Mouse (Mus musculus): ENCODE results near the gene Il12a. TPM values are rescaled to one million over a fixed set of nuclear protein-coding genes. Genes with fewer than 3 reads are reported as not detected.
A peak's percentile ranks its signal among the peaks of the same experiment; 100 is the strongest.

Il12a gene
- polyA plus RNA-seq, 1 experiment from 2014 or later, result 0.14 TPM

DNA sequence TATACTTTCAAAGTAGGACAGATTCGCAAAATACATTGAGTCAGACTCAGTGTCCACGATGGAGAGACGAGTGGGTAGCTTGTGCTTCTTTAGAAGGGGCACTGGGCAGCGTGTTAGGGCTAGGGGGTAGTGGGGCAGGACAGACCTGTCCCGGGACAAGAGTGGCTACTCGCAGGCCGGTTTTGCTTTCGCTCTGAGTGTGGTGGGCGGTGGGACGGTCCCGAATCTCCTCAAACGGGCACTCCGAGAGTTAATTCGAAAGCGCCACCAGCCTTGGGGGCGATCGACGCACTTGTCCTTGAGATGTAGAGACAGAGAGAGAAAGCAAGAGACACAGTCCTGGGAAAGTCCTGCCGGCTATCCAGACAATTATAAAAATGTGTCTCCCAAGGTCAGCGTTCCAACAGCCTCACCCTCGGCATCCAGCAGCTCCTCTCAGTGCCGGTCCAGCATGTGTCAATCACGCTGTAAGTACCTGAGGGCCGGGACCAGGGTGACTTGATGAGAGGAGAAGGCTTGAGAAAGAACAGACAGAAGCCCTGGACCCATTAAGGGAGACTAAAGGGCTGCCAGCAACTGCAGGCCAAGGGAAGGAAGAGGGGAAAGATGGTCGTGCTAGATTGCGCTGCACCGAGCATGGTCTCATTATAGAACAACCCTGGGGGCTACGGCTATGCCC is 795 bp downstream of the Il12a start:
- Histone ChIP-seq H3K27me3 (no peaks in the 10 kb centered on the region), H3K4me1 (peaks cover 19% of the 10 kb centered on the region), H3K9ac (no peak overlapping the region), H3K36me3 (no peaks in the 10 kb centered on the region), H3K4me3 (no peak overlapping the region), H3K9me3 (no peaks in the 10 kb centered on the region), H3K27ac (no peak overlapping the region), H3K4me2 (replicated peaks) (no peak overlapping the region)
- WGBS, result 85% methylated on average over 28 of the region's 28 CpGs
- ATAC-seq (ENCODE audit: low FRiP score, low read depth), result no peak

DNA sequence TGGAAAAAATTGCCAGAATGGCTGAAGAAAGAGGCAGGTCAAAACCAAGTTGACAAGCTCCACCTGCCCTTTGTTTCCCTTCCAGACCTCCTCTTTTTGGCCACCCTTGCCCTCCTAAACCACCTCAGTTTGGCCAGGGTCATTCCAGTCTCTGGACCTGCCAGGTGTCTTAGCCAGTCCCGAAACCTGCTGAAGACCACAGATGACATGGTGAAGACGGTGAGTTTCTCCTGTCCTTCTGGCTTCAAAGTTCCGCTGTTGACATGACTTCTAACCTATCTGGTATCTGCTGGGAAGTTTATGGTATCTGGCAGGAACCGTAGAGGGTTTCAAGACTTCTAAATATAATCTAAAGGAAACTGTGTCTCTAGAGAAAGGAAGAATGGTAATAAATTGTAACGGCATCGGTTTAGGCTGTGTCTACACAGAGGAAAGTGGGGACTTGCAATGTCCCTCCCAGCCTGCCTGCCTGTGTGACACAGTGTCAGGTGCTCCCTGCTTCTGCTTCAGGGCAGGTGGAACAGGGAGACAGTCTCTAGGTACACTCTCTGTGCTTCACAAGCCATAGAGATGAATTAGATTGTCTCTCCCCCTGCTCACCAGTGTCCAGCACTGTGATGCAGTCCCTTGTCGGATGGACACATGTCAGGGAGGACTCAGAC is 1.6 kb downstream of the Il12a start:
- Histone ChIP-seq H3K4me3 (no peak overlapping the region), H3K36me3 (no peaks in the 10 kb centered on the region), H3K27me3 (no peaks in the 10 kb centered on the region), H3K9ac (no peak overlapping the region), H3K27ac (no peak overlapping the region), H3K4me1 (peaks cover 19% of the 10 kb centered on the region), H3K4me2 (replicated peaks) (no peak overlapping the region), H3K9me3 (no peaks in the 10 kb centered on the region)
- 68% methylated on average over 7 of the region's 7 CpGs for WGBS
- no peak for ATAC-seq (ENCODE audit: low FRiP score, low read depth)

DNA sequence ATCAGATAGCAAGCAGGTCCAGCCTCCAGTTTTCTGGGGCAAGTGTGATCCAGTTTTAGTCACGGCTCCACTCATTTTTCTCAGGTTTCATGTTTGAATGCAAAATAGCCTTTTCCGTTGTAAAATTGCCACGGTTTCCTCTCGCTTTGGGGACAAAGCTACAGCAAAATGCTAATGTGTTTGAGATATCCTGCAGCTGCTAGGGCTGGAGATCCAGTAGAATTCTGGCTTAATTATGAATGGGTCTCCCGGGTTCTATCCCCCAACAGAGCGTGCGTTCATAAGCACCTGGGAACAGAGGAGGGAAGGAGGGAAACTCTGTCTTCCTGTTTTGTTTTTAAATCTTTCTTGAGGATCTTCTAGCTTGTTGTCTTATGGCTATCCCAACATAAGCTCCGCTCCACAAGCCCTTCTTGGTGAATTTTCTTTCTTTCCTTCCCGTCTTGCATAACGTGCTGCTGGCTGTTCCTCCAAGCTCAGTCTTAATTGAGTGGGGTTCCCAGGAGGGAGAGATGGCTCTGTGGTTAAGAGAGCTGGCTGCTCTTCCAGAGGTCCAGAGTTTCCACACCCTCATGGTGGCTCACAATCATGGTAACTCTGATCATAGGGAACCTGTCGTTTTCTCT is 2.3 kb downstream of the Il12a start:
- WGBS, result 59% methylated on average over 11 of the region's 11 CpGs
- H3K4me3 ChIP-seq, result no peak overlapping the region
- ATAC-seq (ENCODE audit: low FRiP score, low read depth), result no peak
- H3K4me2 ChIP-seq (replicated peaks), result no peak overlapping the region
- H3K27me3 ChIP-seq, result no peaks in the 10 kb centered on the region
- peaks cover 19% of the 10 kb centered on the region for H3K4me1 ChIP-seq
- no peaks in the 10 kb centered on the region for H3K9me3 ChIP-seq
- no peaks in the 10 kb centered on the region for H3K36me3 ChIP-seq
- H3K27ac ChIP-seq, result no peak overlapping the region
- H3K9ac ChIP-seq, result no peak overlapping the region

DNA sequence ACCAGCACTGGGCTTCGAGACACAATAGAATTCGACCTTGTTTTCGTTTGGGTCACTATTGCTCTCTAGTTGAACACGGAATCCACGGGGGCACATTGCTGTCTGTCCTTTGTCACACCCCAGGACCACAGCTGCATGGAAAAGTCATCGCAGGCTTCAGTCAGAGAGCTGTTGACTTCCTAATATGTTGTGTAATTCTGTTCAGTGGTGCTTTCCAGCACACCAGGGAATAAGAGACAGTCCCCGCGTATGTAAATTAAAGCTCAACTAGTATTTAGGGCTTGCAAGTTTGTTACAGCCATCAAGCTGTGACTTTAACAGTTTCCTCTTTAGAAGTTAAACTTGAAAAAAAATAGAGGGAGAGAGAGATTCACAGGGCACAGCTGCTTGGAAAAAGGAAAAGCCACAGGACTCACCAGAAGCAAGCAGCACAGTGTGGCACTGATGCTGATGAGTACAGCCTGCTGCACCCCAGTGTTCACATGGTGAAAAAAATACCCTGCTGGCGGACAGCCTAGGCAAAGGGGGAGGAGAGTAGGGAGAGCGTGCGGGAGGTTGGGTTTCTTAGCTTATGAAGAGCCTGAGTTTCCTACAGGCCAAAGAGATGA is 3.1 kb downstream of the Il12a start:
- Histone ChIP-seq H3K36me3 (no peaks in the 10 kb centered on the region), H3K4me1 (peaks cover 19% of the 10 kb centered on the region), H3K9ac (no peak overlapping the region), H3K4me2 (replicated peaks) (no peak overlapping the region), H3K4me3 (no peak overlapping the region), H3K27me3 (no peaks in the 10 kb centered on the region), H3K27ac (no peak overlapping the region), H3K9me3 (no peaks in the 10 kb centered on the region)
- WGBS, result 38% methylated on average over 11 of the region's 11 CpGs
- ATAC-seq (ENCODE audit: low FRiP score, low read depth), result peak; percentile 74

DNA sequence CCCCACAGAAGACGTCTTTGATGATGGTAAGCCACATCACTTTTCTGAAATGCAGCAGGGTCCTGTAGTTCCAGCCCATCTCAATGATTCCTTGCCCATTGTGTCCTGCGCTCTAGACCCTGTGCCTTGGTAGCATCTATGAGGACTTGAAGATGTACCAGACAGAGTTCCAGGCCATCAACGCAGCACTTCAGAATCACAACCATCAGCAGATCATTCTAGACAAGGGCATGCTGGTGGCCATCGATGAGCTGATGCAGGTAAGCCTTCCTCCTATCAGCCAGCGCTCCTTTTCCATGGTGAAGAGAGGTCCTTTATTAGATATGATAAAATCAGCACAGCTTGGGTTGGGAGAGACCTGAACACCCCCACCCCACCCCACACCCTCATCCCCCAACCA is 4.9 kb downstream of the Il12a start:
- Histone ChIP-seq H3K9me3 (no peaks in the 10 kb centered on the region), H3K27me3 (no peaks in the 10 kb centered on the region), H3K36me3 (no peaks in the 10 kb centered on the region), H3K4me3 (no peak overlapping the region), H3K4me1 (peaks cover 19% of the 10 kb centered on the region), H3K27ac (no peak overlapping the region), H3K4me2 (replicated peaks) (no peak overlapping the region), H3K9ac (no peak overlapping the region)
- 94% methylated on average over 5 of the region's 5 CpGs for WGBS
- no peak for ATAC-seq (ENCODE audit: low FRiP score, low read depth)

DNA sequence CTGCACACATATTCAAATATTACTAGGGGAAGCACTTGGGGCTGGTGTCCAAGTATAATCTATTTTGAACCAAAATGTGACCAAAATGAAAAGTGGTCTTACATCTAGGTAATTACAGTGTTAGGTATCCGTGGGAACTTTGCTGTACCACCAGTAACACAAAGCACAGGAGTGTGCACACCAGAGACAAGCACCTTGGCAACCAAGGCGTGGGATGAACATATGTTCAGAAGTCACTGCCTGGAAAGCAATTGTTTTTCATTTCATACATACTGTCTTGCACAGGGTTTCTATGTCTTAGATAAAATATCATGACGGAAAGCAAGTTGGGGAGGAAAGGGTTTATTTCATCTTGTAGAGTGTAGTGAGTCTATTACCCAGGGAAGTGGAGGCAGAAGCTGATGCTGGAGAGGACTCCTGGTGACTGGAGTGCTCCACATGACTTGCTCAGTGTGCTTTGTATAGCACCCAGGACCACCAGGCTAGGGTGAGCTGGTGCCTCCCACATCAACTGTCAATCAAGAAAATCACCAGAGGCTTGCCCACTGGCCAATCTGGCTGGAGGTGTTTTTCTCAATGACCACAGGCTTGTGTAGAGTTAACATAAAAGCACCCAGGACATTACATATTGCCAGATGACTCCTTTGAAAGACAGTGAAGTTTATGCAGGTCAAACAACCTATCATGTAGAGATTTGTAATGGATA is 6.2 kb downstream of the Il12a start:
- no peak for ATAC-seq (ENCODE audit: low FRiP score, low read depth)
- 90% methylated on average over 3 of the region's 3 CpGs for WGBS
- H3K9me3 ChIP-seq, result no peaks in the 10 kb centered on the region
- no peak overlapping the region for H3K4me3 ChIP-seq
- peaks cover 19% of the 10 kb centered on the region for H3K4me1 ChIP-seq
- H3K36me3 ChIP-seq, result no peaks in the 10 kb centered on the region
- no peak overlapping the region for H3K4me2 ChIP-seq (replicated peaks)
- H3K27me3 ChIP-seq, result no peaks in the 10 kb centered on the region
- no peak overlapping the region for H3K9ac ChIP-seq
- no peak overlapping the region for H3K27ac ChIP-seq

DNA sequence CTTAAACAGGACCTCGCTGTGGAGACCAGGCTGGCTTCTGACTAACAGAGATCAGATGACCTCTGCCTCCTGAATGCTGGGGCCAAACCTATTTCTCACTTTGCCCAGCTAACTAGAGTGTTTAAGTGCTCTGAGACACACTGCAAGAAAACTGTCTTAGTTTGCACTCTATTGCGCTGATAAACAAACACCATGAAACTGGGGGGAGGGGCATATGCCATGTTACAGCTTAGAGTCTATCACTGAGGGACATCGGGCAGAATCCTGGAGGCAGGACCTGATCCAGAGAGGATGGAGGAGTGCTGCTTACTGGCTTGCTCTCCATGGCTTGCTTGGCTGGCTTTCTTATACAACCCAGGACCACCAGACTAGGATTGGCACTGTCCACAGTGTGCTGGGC is 8.2 kb downstream of the Il12a start:
- no peak for ATAC-seq (ENCODE audit: low FRiP score, low read depth)
- 93% methylated on average over 3 of the region's 3 CpGs for WGBS
- H3K4me3 ChIP-seq, result no peak overlapping the region
- no peaks in the 10 kb centered on the region for H3K27me3 ChIP-seq
- no peaks in the 10 kb centered on the region for H3K9me3 ChIP-seq
- H3K4me2 ChIP-seq (replicated peaks), result no peak overlapping the region
- no peaks in the 10 kb centered on the region for H3K36me3 ChIP-seq
- no peak overlapping the region for H3K9ac ChIP-seq
- H3K27ac ChIP-seq, result no peak overlapping the region
- H3K4me1 ChIP-seq, result peaks cover 7% of the 10 kb centered on the region

DNA sequence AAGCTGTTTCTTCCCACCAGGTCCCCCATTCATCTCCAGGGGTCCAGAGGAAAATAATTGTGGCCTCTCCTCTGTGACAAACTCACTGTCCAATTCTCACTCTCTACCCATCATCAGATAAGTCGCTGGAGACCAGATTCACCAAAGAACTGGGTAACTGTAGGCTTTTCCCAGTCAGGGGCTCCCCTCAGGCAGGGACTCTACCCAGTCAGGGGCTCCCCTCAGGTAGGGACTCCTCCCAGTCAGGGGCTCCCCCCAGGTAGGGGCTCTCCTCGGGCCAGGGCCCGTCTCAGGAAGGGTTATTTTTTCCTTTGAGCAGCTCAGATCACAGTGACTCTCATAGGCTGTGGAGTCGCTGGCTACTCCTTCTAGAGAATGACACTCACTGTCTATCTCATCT is 9.6 kb downstream of the Il12a start:
- H3K9ac ChIP-seq, result no peak overlapping the region
- no peak overlapping the region for H3K27ac ChIP-seq
- no peaks in the 10 kb centered on the region for H3K27me3 ChIP-seq
- H3K4me3 ChIP-seq, result no peak overlapping the region
- 78% methylated on average over 4 of the region's 4 CpGs for WGBS
- no peak overlapping the region for H3K4me2 ChIP-seq (replicated peaks)
- 0 out of 2 replicates have a peak, but pooled peaks cover 7% of the 10 kb centered on the region for H3K4me1 ChIP-seq
- no peaks in the 10 kb centered on the region for H3K36me3 ChIP-seq
- no peak for ATAC-seq (ENCODE audit: low FRiP score, low read depth)
- H3K9me3 ChIP-seq, result no peaks in the 10 kb centered on the region

DNA sequence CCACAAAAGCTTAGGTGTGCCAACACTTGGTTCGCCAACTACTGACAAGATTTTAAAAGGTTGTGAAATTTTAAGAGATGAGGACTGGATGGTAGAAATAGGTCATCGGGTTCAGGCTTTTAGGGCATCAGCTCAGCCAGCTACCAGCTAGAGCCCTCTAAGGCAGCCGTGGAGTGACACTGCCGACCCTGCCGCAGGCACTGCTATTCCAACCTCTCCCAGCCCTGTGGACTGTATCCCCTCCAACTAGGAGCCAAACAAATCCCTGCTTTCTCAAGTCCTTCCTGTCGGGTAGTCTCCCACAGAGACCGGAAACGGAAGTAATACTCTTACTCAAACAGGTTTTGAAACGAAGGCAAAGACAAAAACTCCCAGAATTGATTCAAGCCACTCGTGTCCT is 15.9 kb downstream of the Il12a start:
- 0 out of 2 replicates have a peak, but pooled peaks cover 7% of the 10 kb centered on the region for H3K4me1 ChIP-seq
- no peak for ATAC-seq (ENCODE audit: low FRiP score, low read depth)
- no peak overlapping the region for H3K27ac ChIP-seq
- no peaks in the 10 kb centered on the region for H3K36me3 ChIP-seq
- H3K27me3 ChIP-seq, result no peaks in the 10 kb centered on the region
- no peak overlapping the region for H3K4me3 ChIP-seq
- no peaks in the 10 kb centered on the region for H3K9me3 ChIP-seq
- H3K4me2 ChIP-seq (replicated peaks), result no peak overlapping the region
- H3K9ac ChIP-seq, result no peak overlapping the region
- WGBS, result 86% methylated on average over 10 of the region's 10 CpGs

DNA sequence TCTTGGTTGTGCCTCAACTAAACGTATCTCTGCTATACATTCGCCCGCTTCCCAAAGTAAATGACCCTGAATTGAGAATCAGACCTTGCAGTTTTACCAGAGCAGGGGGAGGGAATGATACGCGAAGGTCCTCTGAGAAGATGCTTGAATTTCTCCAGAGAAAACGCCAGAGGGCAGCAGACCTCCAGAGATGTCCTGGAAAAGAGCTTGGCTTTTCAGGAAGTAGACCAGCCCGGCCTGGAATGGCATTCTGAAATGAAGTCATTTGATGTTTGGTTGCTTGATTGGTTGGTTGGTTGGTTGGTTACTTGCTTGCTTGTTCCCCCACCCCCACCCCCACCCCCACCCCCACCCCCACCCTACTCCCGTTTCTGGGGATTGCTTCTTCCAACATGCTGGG is 17.8 kb downstream of the Il12a start:
- ATAC-seq (ENCODE audit: low FRiP score, low read depth), result no peak; the same call in 1 of the 2 replicates
- 40% methylated on average over 8 of the region's 8 CpGs for WGBS
- no peak overlapping the region for H3K27ac ChIP-seq

DNA sequence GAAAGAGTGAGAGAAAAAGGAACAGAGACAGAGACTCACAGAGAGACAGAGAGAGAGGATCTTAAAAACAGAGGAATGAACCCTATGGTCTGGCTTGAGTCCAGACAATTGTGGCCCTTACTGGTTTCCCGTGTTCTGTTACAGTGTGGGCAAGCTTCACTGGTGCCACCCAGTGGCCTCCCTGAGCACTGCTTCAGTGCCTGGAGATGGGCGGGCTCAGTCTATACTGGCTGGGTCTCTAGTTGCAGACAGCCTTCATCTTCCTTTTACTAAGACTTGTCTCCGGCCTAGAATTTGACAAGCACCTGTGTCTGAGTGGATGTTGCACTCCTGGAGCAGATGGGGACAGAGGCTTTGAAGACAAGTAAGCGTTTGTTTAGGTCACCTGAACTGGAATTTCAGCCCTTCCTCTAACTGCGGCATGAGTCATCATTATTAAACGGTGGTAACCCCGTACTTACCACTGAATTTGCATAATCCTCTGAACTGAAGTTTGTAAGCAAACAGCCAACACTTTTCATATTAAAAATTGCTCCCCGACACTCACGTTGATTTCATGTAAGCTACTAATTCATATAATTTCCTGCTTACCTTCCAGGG is 18.9 kb downstream of the Il12a start:
- Histone ChIP-seq H3K4me3 (no peak overlapping the region), H3K9ac (no peak overlapping the region), H3K4me1 (0 out of 2 replicates have a peak, but pooled peaks cover 7% of the 10 kb centered on the region), H3K4me2 (replicated peaks) (no peak overlapping the region), H3K27me3 (no peaks in the 10 kb centered on the region), H3K36me3 (no peaks in the 10 kb centered on the region), H3K27ac (no peak overlapping the region), H3K9me3 (no peaks in the 10 kb centered on the region)
- 55% methylated on average over 9 of the region's 9 CpGs for WGBS
- peak; percentile 52; the same call in 1 of the 2 replicates for ATAC-seq (ENCODE audit: low FRiP score, low read depth)

More for the DNA sequence above, 17.8 kb downstream of the Il12a start:
- H3K4me2 ChIP-seq (replicated peaks), result no peak overlapping the region
- no peaks in the 10 kb centered on the region for H3K36me3 ChIP-seq
- 0 out of 2 replicates have a peak, but pooled peaks cover 7% of the 10 kb centered on the region for H3K4me1 ChIP-seq
- H3K9me3 ChIP-seq, result no peaks in the 10 kb centered on the region
- H3K4me3 ChIP-seq, result no peak overlapping the region
- no peak overlapping the region for H3K9ac ChIP-seq
- no peaks in the 10 kb centered on the region for H3K27me3 ChIP-seq
